Comparison of ENCODE assay signal across 9 mouse cellular contexts in genomic region chr19:42655006-42655405, GRCm38 (mm10). TPM values are rescaled to one million over a fixed set of nuclear protein-coding genes. Genes with fewer than 3 reads are reported as not detected.
DNase-seq lines count a peak whose midpoint lies in the region; ATAC-seq and TF ChIP-seq lines count a peak whose summit lies in the region.
"Had no signal": no experiment of that assay in that cellular context is flagged by ENCODE, and none has a peak within 500 bp of the region (broad histone marks: within the 10 kb centered on the region; RNA-seq: fewer than 3 reads in every experiment).

No protein-coding gene starts in this region.

- no peak overlapping the region for H3K27ac ChIP-seq in spleen, adult 2 months (ENCODE audit: insufficient read depth, low read length)
- H3K27ac ChIP-seq in intestine, embryonic 14.5 days (ENCODE audit: low read depth) = no peak overlapping the region
- H3K27ac ChIP-seq: macrophage had no signal

- no peaks in the 10 kb centered on the region for H3K36me3 ChIP-seq in spleen, adult 2 months (ENCODE audit: control insufficient read depth, insufficient read depth, low read length)
- no peaks in the 10 kb centered on the region for H3K36me3 ChIP-seq in intestine, embryonic 14.5 days (ENCODE audit: control insufficient read depth, insufficient read depth, low read length)

- no peak overlapping the region for H3K9ac ChIP-seq in intestine, embryonic 14.5 days (ENCODE audit: low read length)

- H3K4me1 ChIP-seq in spleen, adult 2 months (ENCODE audit: control insufficient read depth, insufficient read depth, insufficient read length) = no peaks in the 10 kb centered on the region
- H3K4me1 ChIP-seq in intestine, embryonic 14.5 days (replicated peaks; ENCODE audit: control insufficient read depth, insufficient read depth, low read length) = 0 out of 2 replicates have a peak, but pooled peaks cover 4% of the 10 kb centered on the region

- no peak overlapping the region for H3K4me2 ChIP-seq in intestine, embryonic 14.5 days (ENCODE audit: low read length)

- peak in 1 of 2 experiments; percentile 12 for DNase-seq in spleen, adult 2 months (ENCODE audit: low read depth in 1 of 2, low spot score in 2 of 2)
- DNase-seq in spleen, adult 12 weeks (ENCODE audit: low spot score) = no peak
- DNase-seq in cerebellum, adult 8-10 months = peak; percentile 60
- DNase-seq in frontal cortex, postnatal 36 days (ENCODE audit: low spot score in 2 of 2) = peak; percentile 73 to 79
- peak; percentile 79 for DNase-seq in intestine, embryonic 14.5 days (ENCODE audit: low spot score)
- peak; percentile 83 for DNase-seq in left cerebral cortex, postnatal 4 days
- DNase-seq in neural tube, embryonic 10.5 days (ENCODE audit: extremely low spot score, low spot score) = peak; percentile 70
- peak; percentile 56 for DNase-seq in thymus, postnatal 4 days

- 0 out of 2 replicates have a peak, but pooled peaks have one; percentile 55 for ATAC-seq in intestine, embryonic 14.5 days (replicated peaks; ENCODE audit: low FRiP score, low TSS enrichment, low read depth)

- peak; percentile 40; the same call in 1 of the 2 replicates for TF ChIP-seq CTCF in spleen, adult 2 months (IDR thresholded peaks at IDR 0.05; ENCODE audit: extremely low read depth, insufficient read depth, insufficient read length, insufficient replicate concordance)

- TF ChIP-seq POLR2A in spleen, adult 2 months (IDR thresholded peaks at IDR 0.05; ENCODE audit: low read depth, low read length) = no peak

- no peaks in the 10 kb centered on the region for H3K9me3 ChIP-seq in intestine, embryonic 14.5 days (ENCODE audit: control insufficient read depth, low read length)

- 63% methylated on average over 1 of the region's 1 CpGs for WGBS in spleen, adult 2 months
- WGBS in intestine, embryonic 14.5 days = 31% methylated on average over 1 of the region's 1 CpGs

- H3K27me3 ChIP-seq in spleen, adult 2 months (ENCODE audit: control insufficient read depth, insufficient read depth, low read length) = no peaks in the 10 kb centered on the region
- H3K27me3 ChIP-seq in intestine, embryonic 14.5 days (replicated peaks; ENCODE audit: control insufficient read depth, insufficient read depth, low read length) = no peaks in the 10 kb centered on the region

- intact Hi-C loops in left cerebral cortex, postnatal 4 days (cut with DNase I) = no loop called here

- no peak overlapping the region for H3K4me3 ChIP-seq in spleen, adult 2 months (ENCODE audit: extremely low read depth, insufficient read depth, insufficient read length)
- H3K4me3 ChIP-seq in intestine, embryonic 14.5 days (ENCODE audit: low read depth, low read length) = no peak overlapping the region

RNA-seq across cellular contexts. Expression of gene Loxl4, which starts 42.4 kb away (rescaled TPM):
- polyA plus RNA-seq in spleen, adult 2 months (2012; rRNA removed) = 0.39 and 0.61 TPM in 2 replicates
- 1.4 and 1.8 TPM in 2 replicates for polyA plus RNA-seq in intestine, embryonic 14.5 days (2014; fragmentation: Nextera tagmentation; extraction: Ambion mirVana)
- under 1 TPM; 0.12 to 0.60 TPM for total RNA-seq in left cerebral cortex, postnatal 4 days (2021)
- polyA plus RNA-seq: macrophage had no signal
